Mouse (Mus musculus) ES-E14 (cell line): Measurements from ENCODE around the gene Pdlim3. TPM values are rescaled to one million over a fixed set of nuclear protein-coding genes. Genes with fewer than 3 reads are reported as not detected.

Source experiments
- DNase-seq: peaks from one replicate; pipeline ENCODE4 v3.0.0-alpha.2; 2013; ENCODE audit warnings: low read depth, low spot score
- H3K27ac ChIP-seq: 2 replicates; pipeline ENCODE4 v1.5.1; 2012; ENCODE audit warnings: low read depth, mild to moderate bottlenecking, low read length, moderate library complexity, mixed read lengths; ENCODE audit not compliant: poor library complexity, insufficient read depth, severe bottlenecking
- H3K36me3 ChIP-seq: 2 replicates; pipeline ENCODE4 v1.6.1; 2012; ENCODE audit warnings: mild to moderate bottlenecking, low read length, moderate library complexity, mixed read lengths; ENCODE audit not compliant: control insufficient read depth, poor library complexity, insufficient read depth, severe bottlenecking
- H3K4me1 ChIP-seq, 2 experiments: fragments of 150-350 bp in 1 of 2; sonication (generic) in 1 of 2; 2 replicates each; pipeline ENCODE4 v1.6.1; 2012; ENCODE audit warnings: low read length in 2 of 2, mild to moderate bottlenecking in 1 of 2, mixed read lengths in 1 of 2; ENCODE audit not compliant: control insufficient read depth in 2 of 2, insufficient read depth in 2 of 2, poor library complexity in 1 of 2
- H3K4me3 ChIP-seq, 2 experiments: fragments of 150-350 bp in 1 of 2; sonication (generic) in 1 of 2; 2 replicates each; pipeline ENCODE4 v1.5.1; 2012; ENCODE audit warnings: low read length in 2 of 2, low read depth in 1 of 2, mild to moderate bottlenecking in 1 of 2, mixed read lengths in 1 of 2; ENCODE audit not compliant: insufficient read depth in 1 of 2, poor library complexity in 1 of 2, severe bottlenecking in 1 of 2
- H3K9ac ChIP-seq: 2 replicates; pipeline ENCODE4 v1.6.1; 2012; ENCODE audit warnings: low read depth, mild to moderate bottlenecking, low read length, mixed read lengths; ENCODE audit not compliant: poor library complexity, insufficient read depth, severe bottlenecking
- H3K9me3 ChIP-seq: fragments of 150-350 bp; sonication (generic); 2 replicates; pipeline ENCODE4 v1.6.1; 2012; ENCODE audit warnings: low read depth, mild to moderate bottlenecking, low read length; ENCODE audit not compliant: control insufficient read depth, insufficient read depth
- CHD2 ChIP-seq: IDR thresholded peaks from 2 replicates; pipeline ENCODE4 v1.6.1; 2014; ENCODE audit warnings: mild to moderate bottlenecking, low read depth, low read length, inconsistent platforms
- HCFC1 ChIP-seq: IDR thresholded peaks from 2 replicates; pipeline ENCODE4 v1.6.1; 2012; ENCODE audit warnings: low read length, inconsistent platforms, borderline replicate concordance; ENCODE audit not compliant: insufficient read depth
- MAFK ChIP-seq: IDR thresholded peaks from 2 replicates; pipeline ENCODE4 v1.6.1; 2014; ENCODE audit warnings: mild to moderate bottlenecking, low read depth, low read length, inconsistent platforms; ENCODE audit not compliant: insufficient read depth
- ZC3H11A ChIP-seq: IDR thresholded peaks from 2 replicates; pipeline ENCODE4 v1.6.1; 2012; ENCODE audit warnings: low read depth, mild to moderate bottlenecking, inconsistent platforms, low read length, borderline replicate concordance
- ZNF384 ChIP-seq: IDR thresholded peaks from 2 replicates; pipeline ENCODE4 v1.6.1; 2012; ENCODE audit warnings: low read depth, low read length, inconsistent platforms
- in situ Hi-C, 2 experiments: fragments of 600-800 bp; cut with MboI; formaldehyde crosslinking; loops; one replicate each; pipeline ENCODE4 v1.15.1; 2025; ENCODE audit warnings: low sequenced_read_pairs in 2 of 2, inconsistent platforms in 1 of 2; ENCODE audit not compliant: unreplicated experiment in 2 of 2
- total RNA-seq: library from RNA; depleted of rRNA; stranded (reverse); fragments of 300-350 nt; gene quantifications from 2 replicates; pipeline ENCODE4 v1.2.3, GENCODE M21; 2012

Gene Pdlim3
- total RNA-seq, 1 experiment, result 3.7 TPM

DNA sequence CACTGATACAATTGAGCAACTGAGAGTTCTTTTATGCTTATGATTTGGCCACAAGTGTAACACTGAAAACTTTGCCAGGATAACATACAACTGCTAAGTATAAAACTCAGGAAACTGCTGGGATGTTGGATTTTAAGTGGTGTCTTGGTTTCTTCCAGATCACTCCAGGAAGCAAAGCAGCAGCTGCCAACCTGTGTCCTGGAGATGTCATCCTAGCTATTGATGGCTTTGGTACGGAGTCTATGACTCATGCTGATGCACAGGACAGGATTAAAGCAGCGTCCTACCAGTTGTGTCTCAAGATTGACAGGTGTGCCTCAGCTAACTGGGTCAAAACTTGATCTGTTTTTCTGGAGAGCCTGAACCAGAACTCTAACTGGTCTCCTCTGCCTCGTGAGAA is 11.3 kb downstream of the Pdlim3 start:
- in situ Hi-C loops, result no loop called here
- Histone ChIP-seq H3K9me3 (no peaks in the 10 kb centered on the region), H3K36me3 (no peaks in the 10 kb centered on the region), H3K9ac (no peak overlapping the region), H3K4me3 (no peak overlapping the region), H3K4me1 (no peaks in the 10 kb centered on the region), H3K27ac (no peak overlapping the region)
- TF ChIP-seq ZNF384 (no peak), CHD2 (no peak), HCFC1 (no peak), ZC3H11A (no peak), MAFK (no peak)
- DNase-seq, result no peak

GRCm38 (mm10) chr8:45899783-45900182 is 14.5 kb downstream of the Pdlim3 start:
- in situ Hi-C loops, result no loop called here
- DNase-seq, result no peak
- TF ChIP-seq ZC3H11A (no peak), MAFK (no peak), HCFC1 (no peak), CHD2 (no peak), ZNF384 (no peak)
- H3K4me3 ChIP-seq, result no peak overlapping the region
- no peak overlapping the region for H3K27ac ChIP-seq
- H3K9me3 ChIP-seq, result no peaks in the 10 kb centered on the region
- H3K36me3 ChIP-seq, result no peaks in the 10 kb centered on the region
- H3K4me1 ChIP-seq, result no peaks in the 10 kb centered on the region
- no peak overlapping the region for H3K9ac ChIP-seq

GRCm38 (mm10) chr8:45901626-45902025 is 16.4 kb downstream of the Pdlim3 start:
- Histone ChIP-seq H3K4me3 (no peak overlapping the region), H3K4me1 (no peaks in the 10 kb centered on the region), H3K27ac (no peak overlapping the region), H3K9ac (no peak overlapping the region), H3K9me3 (no peaks in the 10 kb centered on the region), H3K36me3 (no peaks in the 10 kb centered on the region)
- DNase-seq, result no peak
- no peak for TF ChIP-seq ZNF384
- TF ChIP-seq HCFC1, result no peak
- no peak for TF ChIP-seq CHD2
- no peak for TF ChIP-seq MAFK
- no peak for TF ChIP-seq ZC3H11A
- in situ Hi-C loops, result no loop called here

GRCm38 (mm10) chr8:45903659-45904058 is 18.4 kb downstream of the Pdlim3 start:
- no peak overlapping the region for H3K4me3 ChIP-seq
- no peaks in the 10 kb centered on the region for H3K36me3 ChIP-seq
- H3K4me1 ChIP-seq, result no peaks in the 10 kb centered on the region
- no peak for DNase-seq
- no peak overlapping the region for H3K9ac ChIP-seq
- no peaks in the 10 kb centered on the region for H3K9me3 ChIP-seq
- no peak overlapping the region for H3K27ac ChIP-seq
- TF ChIP-seq ZNF384 (no peak), MAFK (no peak), HCFC1 (no peak), ZC3H11A (no peak), CHD2 (no peak)
- in situ Hi-C loops, result no loop called here

GRCm38 (mm10) chr8:45905591-45906250 is 20.5 kb downstream of the Pdlim3 start:
- Histone ChIP-seq H3K27ac (no peak overlapping the region), H3K36me3 (no peaks in the 10 kb centered on the region), H3K4me1 (no peaks in the 10 kb centered on the region), H3K9me3 (no peaks in the 10 kb centered on the region), H3K9ac (no peak overlapping the region), H3K4me3 (no peak overlapping the region)
- in situ Hi-C loops, result no loop called here
- no peak for TF ChIP-seq CHD2
- TF ChIP-seq ZC3H11A, result no peak
- no peak for TF ChIP-seq MAFK
- no peak for TF ChIP-seq HCFC1
- no peak for TF ChIP-seq ZNF384
- DNase-seq, result no peak
